Mouse (Mus musculus) liver, postnatal 0 days (tissue): ENCODE measurements at regions not wholly inside any gene's neighbourhood (a gene's known extent, or its start where the extent isn't known, plus 50 kb on each side); places are given as distances from the start of the nearest gene placed in this dataset.
A peak's percentile ranks its signal among the peaks of the same experiment; 100 is the strongest.

Experiments used
- ATAC-seq: fragments of 200-750 bp; cut with Nextera tagmentation; 2 replicates; pipeline ENCODE4 v1.8.0; 2017; ENCODE audit warnings: mild to moderate bottlenecking, moderate library complexity
- DNase-seq: peaks from one replicate; pipeline ENCODE4 v3.0.0-alpha.2; 2016
- H3K27ac ChIP-seq: fragments of 300-500 bp; sonication (generic); 2 replicates; pipeline ENCODE4 v1.5.1; 2014; ENCODE audit warnings: antibody characterized with exemption, moderate library complexity, mild to moderate bottlenecking, low read depth
- H3K27me3 ChIP-seq: fragments of 300-500 bp; sonication (generic); 2 replicates; pipeline ENCODE4 v1.6.1; 2014; ENCODE audit warnings: low read length, control low read depth, mixed read lengths; ENCODE audit not compliant: insufficient read depth
- H3K36me3 ChIP-seq: fragments of 300-500 bp; sonication (generic); replicated peaks from 2 replicates; pipeline ENCODE4 v1.6.1; 2014; ENCODE audit warnings: mild to moderate bottlenecking, control low read depth, low read length, moderate library complexity, mixed read lengths; ENCODE audit not compliant: insufficient read depth
- H3K4me1 ChIP-seq: fragments of 300-500 bp; sonication (generic); 2 replicates; pipeline ENCODE4 v1.6.1; 2014; ENCODE audit warnings: antibody characterized with exemption, mild to moderate bottlenecking, control low read depth; ENCODE audit not compliant: insufficient read depth
- H3K4me2 ChIP-seq: fragments of 300-500 bp; sonication (generic); 2 replicates; pipeline ENCODE4 v1.6.1; 2014; ENCODE audit warnings: low read depth, mild to moderate bottlenecking, low read length, moderate library complexity, mixed read lengths
- H3K4me3 ChIP-seq: fragments of 300-500 bp; sonication (generic); 2 replicates; pipeline ENCODE4 v1.5.1; 2014; ENCODE audit warnings: low read depth, low read length
- H3K9ac ChIP-seq: fragments of 300-500 bp; sonication (generic); replicated peaks from 2 replicates; pipeline ENCODE4 v1.6.1; 2014; ENCODE audit warnings: mild to moderate bottlenecking, moderate library complexity
- H3K9me3 ChIP-seq: fragments of 300-500 bp; sonication (generic); 2 replicates; pipeline ENCODE4 v1.6.1; 2016; ENCODE audit warnings: mild to moderate bottlenecking, control low read depth, low read length, mixed read lengths
- CTCF ChIP-seq: sonication (generic); IDR thresholded peaks from 2 replicates; pipeline ENCODE4 v1.5.1; 2016; ENCODE audit warnings: antibody characterized with exemption, low read depth
- EP300 ChIP-seq: IDR thresholded peaks from 2 replicates; pipeline ENCODE4 v1.6.1; 2016; ENCODE audit warnings: antibody characterized with exemption, low read depth, mild to moderate bottlenecking
- WGBS: fragments of 180-500 bp; shearing (Covaris S2); extraction: QIAGEN DNeasy Blood & Tissue Kit; methylation state at CpG from one replicate; pipeline ENCODE4 v1.1.7; 2014; ENCODE audit not compliant: insufficient replicate concordance; 5-methylcytosine and 5-hydroxymethylcytosine counted together

DNA sequence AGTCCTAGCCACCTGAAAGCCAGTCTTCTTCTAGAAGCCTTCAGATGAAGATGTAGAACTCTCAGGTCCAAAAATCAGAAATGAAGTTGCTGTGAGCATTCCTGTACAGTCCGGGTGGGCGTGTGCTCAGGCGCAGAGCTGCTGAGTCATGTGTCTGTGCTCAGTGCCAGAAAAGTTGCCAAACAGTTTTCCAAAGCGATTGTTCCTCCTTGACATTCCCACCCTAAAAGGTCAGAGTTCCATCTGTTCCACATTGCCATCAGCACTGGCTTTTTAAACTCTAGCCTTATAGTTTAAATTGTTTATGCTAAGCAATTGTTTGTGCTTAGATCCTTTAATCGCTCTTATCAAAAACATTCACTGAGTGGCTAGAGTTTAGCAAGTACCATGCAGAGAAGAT lies 222.7 kb upstream of the Gadl1 start:
- H3K4me2 ChIP-seq: no peak overlapping the region
- no peaks in the 10 kb centered on the region for H3K9me3 ChIP-seq
- H3K4me1 ChIP-seq: no peaks in the 10 kb centered on the region
- H3K9ac ChIP-seq: no peak overlapping the region
- no peak for DNase-seq
- no peak for TF ChIP-seq CTCF
- no peak for TF ChIP-seq EP300
- no peak overlapping the region for H3K4me3 ChIP-seq
- 68% methylated on average over 5 of the region's 5 CpGs for WGBS
- H3K27me3 ChIP-seq: no peaks in the 10 kb centered on the region
- H3K36me3 ChIP-seq: no peaks in the 10 kb centered on the region
- no peak for ATAC-seq
- no peak overlapping the region for H3K27ac ChIP-seq

DNA sequence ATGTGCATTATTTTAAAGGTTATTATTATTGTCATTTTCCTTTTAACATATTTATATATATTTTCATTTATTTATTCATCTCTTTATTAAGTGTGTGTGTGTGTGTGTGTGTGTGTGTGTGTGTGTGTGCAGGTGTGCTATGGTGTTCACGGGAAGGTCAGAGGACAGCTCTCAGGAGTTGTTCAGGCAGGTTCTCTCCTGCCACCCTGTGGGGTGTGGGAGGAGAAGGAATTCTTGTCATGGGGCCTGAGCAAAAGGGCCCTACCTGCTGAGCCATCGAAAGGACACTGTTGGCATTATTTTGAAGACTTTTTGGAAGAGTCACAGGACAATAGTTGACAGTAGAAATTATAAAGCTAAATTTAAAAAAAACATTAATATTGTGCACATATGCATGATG lies 216.4 kb upstream of the Gadl1 start:
- Histone ChIP-seq H3K27ac (no peak overlapping the region), H3K4me2 (no peak overlapping the region), H3K9ac (no peak overlapping the region), H3K36me3 (no peaks in the 10 kb centered on the region), H3K4me1 (no peaks in the 10 kb centered on the region), H3K27me3 (no peaks in the 10 kb centered on the region), H3K9me3 (no peaks in the 10 kb centered on the region), H3K4me3 (no peak overlapping the region)
- DNase-seq (no peak), ATAC-seq (no peak)
- WGBS: 53% methylated on average over 2 of the region's 2 CpGs
- TF ChIP-seq CTCF (peak; percentile 39), EP300 (no peak)

DNA sequence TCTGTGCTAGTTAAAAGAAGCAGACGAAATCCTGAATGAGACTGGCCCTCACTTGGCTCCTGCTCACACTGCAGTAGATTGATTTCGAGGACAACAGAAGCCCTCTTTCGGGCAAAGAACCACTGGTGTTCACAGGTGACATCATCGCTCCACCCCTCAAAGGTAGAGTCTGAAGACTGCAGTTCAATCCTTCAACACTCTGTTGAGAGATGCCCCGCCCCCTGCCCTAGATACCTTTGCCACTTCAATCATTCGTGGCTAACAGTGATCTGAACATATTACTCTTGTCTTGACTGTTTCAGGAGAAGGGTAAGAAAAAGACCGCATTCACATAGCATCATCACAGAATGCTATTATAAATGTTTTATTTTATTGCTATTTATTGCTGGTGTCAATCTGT lies 205.5 kb upstream of the Gadl1 start:
- no peak for DNase-seq
- Histone ChIP-seq H3K27ac (no peak overlapping the region), H3K9me3 (no peaks in the 10 kb centered on the region), H3K4me2 (no peak overlapping the region), H3K36me3 (no peaks in the 10 kb centered on the region), H3K27me3 (no peaks in the 10 kb centered on the region), H3K4me3 (no peak overlapping the region), H3K4me1 (0 out of 2 replicates have a peak, but pooled peaks cover 3% of the 10 kb centered on the region), H3K9ac (no peak overlapping the region)
- 75% methylated on average over 7 of the region's 7 CpGs for WGBS
- TF ChIP-seq CTCF: no peak
- no peak for TF ChIP-seq EP300
- ATAC-seq: no peak

DNA sequence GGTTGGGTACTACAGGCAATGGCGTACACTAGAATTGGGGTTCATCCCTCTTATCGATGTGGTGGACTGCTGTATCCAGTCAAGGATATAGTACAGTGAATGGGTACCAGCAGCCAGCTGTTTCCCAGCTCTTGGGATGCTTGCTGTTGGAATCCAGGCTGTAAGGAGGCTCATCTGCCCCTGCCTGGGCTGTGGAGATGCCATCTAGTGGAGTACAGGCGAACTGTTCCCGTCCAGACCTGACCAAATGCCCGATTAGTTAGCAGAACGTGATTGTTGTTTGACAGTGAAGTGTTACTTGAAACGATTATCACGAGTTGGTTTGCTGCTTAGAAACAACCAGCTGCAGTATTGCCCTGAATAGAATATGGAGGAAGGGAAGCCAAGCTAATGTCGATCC lies 205.0 kb upstream of the Gadl1 start:
- Histone ChIP-seq H3K4me2 (no peak overlapping the region), H3K27ac (no peak overlapping the region), H3K9me3 (no peaks in the 10 kb centered on the region), H3K4me1 (0 out of 2 replicates have a peak, but pooled peaks cover 3% of the 10 kb centered on the region), H3K9ac (no peak overlapping the region), H3K36me3 (no peaks in the 10 kb centered on the region), H3K4me3 (no peak overlapping the region), H3K27me3 (no peaks in the 10 kb centered on the region)
- DNase-seq (peak; percentile 55), ATAC-seq (no peak)
- 38% methylated on average over 9 of the region's 9 CpGs for WGBS
- TF ChIP-seq EP300: no peak
- peak; percentile 85 for TF ChIP-seq CTCF

DNA sequence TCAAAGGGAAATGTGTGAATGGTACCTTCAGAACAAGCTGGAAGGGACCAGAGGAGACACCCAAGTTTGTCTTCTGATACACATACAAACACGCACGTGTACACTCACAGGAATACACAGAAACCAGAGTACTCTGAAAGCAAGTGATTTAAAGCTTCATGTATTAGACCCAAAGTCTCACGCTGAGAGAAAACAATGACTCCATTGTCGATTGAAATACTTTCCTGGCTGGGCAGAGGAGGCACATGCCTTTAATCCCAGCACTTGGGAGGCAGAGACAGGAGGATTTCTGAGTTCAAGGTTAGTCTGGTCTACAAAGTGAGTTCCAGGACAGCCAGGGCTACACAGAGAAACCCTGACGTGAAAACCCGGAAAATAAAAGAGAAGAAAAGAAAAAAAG lies 203.5 kb upstream of the Gadl1 start:
- Histone ChIP-seq H3K4me1 (0 out of 2 replicates have a peak, but pooled peaks cover 3% of the 10 kb centered on the region), H3K9ac (no peak overlapping the region), H3K4me2 (no peak overlapping the region), H3K27me3 (no peaks in the 10 kb centered on the region), H3K9me3 (no peaks in the 10 kb centered on the region), H3K27ac (no peak overlapping the region), H3K4me3 (no peak overlapping the region), H3K36me3 (no peaks in the 10 kb centered on the region)
- 74% methylated on average over 6 of the region's 6 CpGs for WGBS
- TF ChIP-seq CTCF: no peak
- no peak for TF ChIP-seq EP300
- no peak for ATAC-seq
- DNase-seq: no peak

DNA sequence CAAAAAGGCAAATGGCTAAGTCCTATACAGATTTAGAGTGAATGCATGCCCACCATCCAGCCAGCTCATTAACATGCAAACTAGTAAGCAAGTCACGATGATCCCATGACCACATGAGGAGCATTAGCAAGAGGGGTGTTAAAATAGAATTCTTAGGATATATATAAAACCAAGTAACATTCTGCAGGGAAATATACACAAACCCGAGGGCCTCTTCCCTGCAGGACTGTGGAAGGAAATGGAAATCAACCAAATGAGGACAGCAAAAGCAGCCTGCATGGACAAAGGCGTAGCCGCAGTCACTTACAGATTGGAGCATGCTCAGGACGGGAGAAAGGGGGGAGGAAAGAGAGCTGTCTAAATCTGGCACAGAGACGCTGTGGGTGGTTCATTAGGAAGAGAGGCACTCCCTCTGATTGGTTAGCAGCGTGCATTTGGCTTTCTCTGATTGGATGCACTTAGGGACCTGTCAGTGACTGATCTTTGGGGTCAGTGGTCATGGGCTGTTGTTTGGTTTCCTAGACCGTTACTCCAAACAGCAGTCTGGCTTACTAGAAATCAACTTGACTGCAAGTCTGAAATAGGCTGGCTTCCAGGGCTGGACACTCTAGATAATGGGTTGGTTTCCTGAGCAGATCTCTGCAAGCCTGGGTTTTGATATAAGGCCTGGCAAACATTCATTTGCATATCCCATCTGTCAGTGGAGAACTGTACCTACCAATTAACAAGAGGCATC lies 200.9 kb upstream of the Gadl1 start:
- peak; percentile 45 for DNase-seq
- peak; percentile 77 for TF ChIP-seq EP300
- no peak for TF ChIP-seq CTCF
- H3K36me3 ChIP-seq: no peaks in the 10 kb centered on the region

More for the DNA sequence above, 200.9 kb upstream of the Gadl1 start:
- Histone ChIP-seq H3K4me1 (0 out of 2 replicates have a peak, but pooled peaks cover 3% of the 10 kb centered on the region), H3K9me3 (no peaks in the 10 kb centered on the region), H3K27me3 (no peaks in the 10 kb centered on the region), H3K4me3 (no peak overlapping the region), H3K9ac (no peak overlapping the region), H3K4me2 (no peak overlapping the region; the same call in 1 of the 2 replicates), H3K27ac (no peak overlapping the region)
- 18% methylated on average over 8 of the region's 8 CpGs for WGBS
- peak; percentile 92 for ATAC-seq
